In the genomic region with DNA sequence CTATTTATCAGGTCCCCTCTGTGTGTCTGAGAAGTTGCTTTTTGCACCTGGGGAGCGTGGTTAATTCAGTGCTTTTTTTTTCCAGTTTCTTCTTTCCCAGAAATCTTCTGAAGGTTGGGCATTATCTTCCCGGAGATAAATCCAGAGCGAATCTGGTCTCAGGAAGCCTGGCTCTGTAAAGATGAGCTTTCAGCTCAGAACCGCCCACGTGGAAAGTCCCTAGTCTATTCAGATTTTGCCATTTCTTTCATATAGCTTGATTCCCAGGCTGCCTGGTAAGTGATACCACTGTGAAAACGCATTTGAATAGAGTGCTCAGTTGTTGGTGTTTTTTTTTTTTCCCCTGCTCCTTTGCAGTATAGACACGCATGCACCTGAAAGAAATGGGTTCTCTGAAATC, we compare ENCODE assay signal across 25 mouse cellular contexts.
DNase-seq lines count a peak whose midpoint lies in the region; ATAC-seq and TF ChIP-seq lines count a peak whose summit lies in the region.
"Had no signal": no experiment of that assay in that cellular context is flagged by ENCODE, and none has a peak within 500 bp of the region (broad histone marks: within the 10 kb centered on the region; RNA-seq: fewer than 3 reads in every experiment).

No protein-coding gene starts in this region.

- no peak overlapping the region for H3K27ac ChIP-seq in midbrain, postnatal 0 days (ENCODE audit: low read depth, low read length)
- H3K27ac ChIP-seq in midbrain, embryonic 13.5 days = no peak overlapping the region
- H3K27ac ChIP-seq: embryonic facial prominence, embryonic 10.5 days; forebrain, embryonic 12.5 days; gastrocnemius, adult 2 months; hindbrain, embryonic 15.5 days; kidney, embryonic 15.5 days; left cerebral cortex, adult 2 months; liver, embryonic 14.5 days had no signal

- no peaks in the 10 kb centered on the region for H3K9me3 ChIP-seq in midbrain, postnatal 0 days (ENCODE audit: low read length)
- no peaks in the 10 kb centered on the region for H3K9me3 ChIP-seq in midbrain, embryonic 13.5 days
- H3K9me3 ChIP-seq: embryonic facial prominence, embryonic 10.5 days; forebrain, embryonic 12.5 days; G1E; hindbrain, embryonic 15.5 days; kidney, embryonic 15.5 days had no signal

- no peaks in the 10 kb centered on the region for H3K36me3 ChIP-seq in midbrain, postnatal 0 days (ENCODE audit: insufficient read depth, low read length)
- no peaks in the 10 kb centered on the region for H3K36me3 ChIP-seq in midbrain, embryonic 13.5 days
- H3K36me3 ChIP-seq: embryonic facial prominence, embryonic 10.5 days; forebrain, embryonic 12.5 days; G1E; hindbrain, embryonic 15.5 days; kidney, embryonic 15.5 days had no signal

- H3K4me3 ChIP-seq in midbrain, postnatal 0 days (ENCODE audit: low read depth, low read length) = no peak overlapping the region
- no peak overlapping the region for H3K4me3 ChIP-seq in midbrain, embryonic 13.5 days (replicated peaks)
- H3K4me3 ChIP-seq: embryonic facial prominence, embryonic 10.5 days; forebrain, embryonic 12.5 days; gastrocnemius, adult 2 months; hindbrain, embryonic 15.5 days; kidney, embryonic 15.5 days; left cerebral cortex, adult 2 months had no signal

- ATAC-seq in frontal cortex, adult (ENCODE audit: low TSS enrichment) = peak; percentile 95
- ATAC-seq in midbrain, postnatal 0 days (ENCODE audit: low FRiP score) = no peak
- ATAC-seq in midbrain, embryonic 13.5 days = no peak
- ATAC-seq: CD4-positive, CD25-positive, alpha-beta regulatory T cell, adult 4 months; intestine, embryonic 16.5 days; midbrain, embryonic 16.5 days had no signal

- WGBS in midbrain, postnatal 0 days = 20% methylated on average over 7 of the region's 7 CpGs
- 28% methylated on average over 7 of the region's 7 CpGs for WGBS in midbrain, embryonic 13.5 days

- no peak overlapping the region for H3K9ac ChIP-seq in midbrain, postnatal 0 days (replicated peaks; ENCODE audit: low read length, poor library complexity, severe bottlenecking)
- no peak overlapping the region for H3K9ac ChIP-seq in midbrain, embryonic 13.5 days (replicated peaks)
- H3K9ac ChIP-seq: forebrain, embryonic 12.5 days; hindbrain, embryonic 15.5 days; kidney, embryonic 15.5 days; liver, embryonic 14.5 days had no signal

- H3K4me1 ChIP-seq in midbrain, postnatal 0 days (ENCODE audit: insufficient read depth, low read length) = no peaks in the 10 kb centered on the region
- H3K4me1 ChIP-seq in midbrain, embryonic 13.5 days (replicated peaks) = 0 out of 2 replicates have a peak, but pooled peaks cover 7% of the 10 kb centered on the region
- H3K4me1 ChIP-seq: embryonic facial prominence, embryonic 10.5 days; kidney, embryonic 15.5 days had no signal

- no peak overlapping the region for H3K4me2 ChIP-seq in midbrain, postnatal 0 days (ENCODE audit: low read depth, low read length, poor library complexity, severe bottlenecking)
- H3K4me2 ChIP-seq in midbrain, embryonic 13.5 days (replicated peaks) = no peak overlapping the region
- H3K4me2 ChIP-seq: forebrain, embryonic 12.5 days; hindbrain, embryonic 15.5 days; kidney, embryonic 15.5 days had no signal

- DNase-seq in frontal cortex, postnatal 25 days (ENCODE audit: low spot score in 2 of 2) = no peak
- peak; percentile 1 for DNase-seq in midbrain, postnatal 0 days (ENCODE audit: low spot score)
- peak; percentile 11 to 57 for DNase-seq in frontal cortex, postnatal 36 days (ENCODE audit: low spot score in 2 of 2)
- DNase-seq in right cerebral cortex, postnatal 25 days = peak; percentile 16
- DNase-seq in cerebellum, postnatal 10 days = no peak
- no peak for DNase-seq in heart, adult 9 months (ENCODE audit: low spot score in 2 of 2)
- DNase-seq: adrenal gland, postnatal 14 days; cerebellum, adult 2 months; gastrocnemius, adult 2 months; heart, adult 11 months; heart, postnatal 36 days; kidney, postnatal 4 days; retina, postnatal 1 day had no signal

- no peaks in the 10 kb centered on the region for H3K27me3 ChIP-seq in midbrain, postnatal 0 days (ENCODE audit: insufficient read depth, low read length)
- no peaks in the 10 kb centered on the region for H3K27me3 ChIP-seq in midbrain, embryonic 13.5 days
- H3K27me3 ChIP-seq: forebrain, embryonic 12.5 days; hindbrain, embryonic 15.5 days; kidney, embryonic 15.5 days had no signal

- TF ChIP-seq CTCF in midbrain, postnatal 0 days (IDR thresholded peaks at IDR 0.05) = no peak

Comparison
In these comparisons a context has a peak if more than half of its experiments do, and no peak if none do; other contexts are left out.
1. DNase-seq: peak in midbrain, postnatal 0 days (single experiment), frontal cortex, postnatal 36 days (2 of 2) and right cerebral cortex, postnatal 25 days (single experiment); none in frontal cortex, postnatal 25 days (0 of 2), cerebellum, postnatal 10 days (0 of 2) and heart, adult 9 months (0 of 2).